Mouse (Mus musculus) layer of hippocampus, adult 8-10 months (tissue): ENCODE results near the gene Kmt2e. TPM values are rescaled to one million over a fixed set of nuclear protein-coding genes. Genes with fewer than 3 reads are reported as not detected.
"Not testable (repeated sequence)": the region's sequence is repeated elsewhere in the genome, so short reads cannot be mapped to it uniquely, and the experiment has no call there.

ENCODE experiments used
- DNase-seq, 2 experiments: peaks; one replicate each; pipeline ENCODE4 v3.0.0; 2022; ENCODE audit warnings: low spot score in 2 of 2
- total RNA-seq, 4 experiments: library from RNA; stranded (reverse); gene quantifications; 2 replicates each; pipeline ENCODE4 v1.2.4; 2022

The Kmt2e gene
- total RNA-seq, 4 experiments from 2014 or later = 91.0 to 101 (median 96.8) TPM

- not testable (repeated sequence) for DNase-seq
Observed at GRCm38 (mm10) chr5:23553338-23553737, 119.1 kb downstream of the Kmt2e start.
